Mouse (Mus musculus) adrenal gland, postnatal 25 days (tissue): ENCODE measurements around the gene Sult3a1. TPM values are rescaled to one million over a fixed set of nuclear protein-coding genes. Genes with fewer than 3 reads are reported as not detected.
"Not testable (repeated sequence)": the region's sequence is repeated elsewhere in the genome, so short reads cannot be mapped to it uniquely, and the experiment has no call there.

Experiments used
- DNase-seq: peaks from one replicate; pipeline ENCODE4 v3.0.0; 2021; ENCODE audit warnings: mixed read lengths
- long read RNA-seq: library from polyadenylated mRNA; stranded (forward); transcript quantifications from one replicate; pipeline ENCODE4 v2.0.0, GENCODE M21; 2021
- total RNA-seq: library from RNA; stranded (reverse); gene quantifications from 2 replicates; pipeline ENCODE4 v1.2.3, GENCODE M21; 2021

Sult3a1 gene
- total RNA-seq = not detected in 2 replicates
- long read RNA-seq, transcript Sult3a1-202 (7 exons, 1,154 nt) = major isoform, 28 of 971 reads
- long read RNA-seq, partial matches to known transcripts = 23 of 971 reads
- long read RNA-seq, other reads (novel, unspliced or antisense) = 919 of 971 reads

- no peak for DNase-seq
Observed at GRCm38 (mm10) chr10:33857421-33857820, at the start of gene Sult3a1. Gene Sult3a1, plus strand, starts transcription at chr10:33857721.

GRCm38 (mm10) chr10:33811807-33812206 lies 45.7 kb upstream of the Sult3a1 start:
- no peak for DNase-seq

GRCm38 (mm10) chr10:33814266-33814665 lies 43.3 kb upstream of the Sult3a1 start:
- no peak for DNase-seq

- no peak for DNase-seq
Observed at GRCm38 (mm10) chr10:33816923-33817322, 40.6 kb upstream of the Sult3a1 start.

- DNase-seq = no peak
Observed at GRCm38 (mm10) chr10:33820892-33821291, 36.6 kb upstream of the Sult3a1 start.

GRCm38 (mm10) chr10:33865994-33866393 lies 8.5 kb downstream of the Sult3a1 start:
- DNase-seq = no peak

- DNase-seq = no peak
Observed at GRCm38 (mm10) chr10:33870441-33870840, 12.9 kb downstream of the Sult3a1 start.

GRCm38 (mm10) chr10:33872672-33873398 lies 15.3 kb downstream of the Sult3a1 start:
- no peak for DNase-seq

- DNase-seq = not testable (repeated sequence)
Observed at GRCm38 (mm10) chr10:33882411-33882810, 24.9 kb downstream of the Sult3a1 start.

GRCm38 (mm10) chr10:33901520-33901919 lies 44.0 kb downstream of the Sult3a1 start:
- not testable (repeated sequence) for DNase-seq

- DNase-seq = peak; percentile 43
Observed at GRCm38 (mm10) chr10:33904530-33905481, 47.3 kb downstream of the Sult3a1 start, which contains the start of gene Rsph4a. Gene Rsph4a, plus strand, starts transcription at chr10:33905111.

GRCm38 (mm10) chr10:33905489-33905888 lies 48.0 kb downstream of the Sult3a1 start:
- DNase-seq = no peak

Other genes with a start within 250 kb of the Sult3a1 start
- gene Clvs2, start 233.0 kb upstream of the Sult3a1 start, total RNA-seq = not detected in 2 replicates
- not detected in 2 replicates for gene Sult3a2, start 71.0 kb upstream of the Sult3a1 start, total RNA-seq
- gene Rsph4a, start 47.4 kb downstream of the Sult3a1 start, total RNA-seq = 0.71 and 0.73 TPM in 2 replicates
- 12.3 and 20.2 TPM in 2 replicates for gene Zup1, start 93.5 kb downstream of the Sult3a1 start, total RNA-seq
- 88.3 and 95.6 TPM in 2 replicates for gene Rwdd1, start 161.9 kb downstream of the Sult3a1 start, total RNA-seq
- not detected in 2 replicates for gene Trappc3l, start 179.9 kb downstream of the Sult3a1 start, total RNA-seq
- gene Calhm4, start 186.6 kb downstream of the Sult3a1 start, total RNA-seq = not detected in 2 replicates
- gene Calhm5, start 238.8 kb downstream of the Sult3a1 start, total RNA-seq = 0.15 TPM in 1 of 2 replicates, not detected in the other